Mouse (Mus musculus) heart, adult 2 months (tissue): ENCODE measurements around the gene Cox7b. TPM values are rescaled to one million over a fixed set of nuclear protein-coding genes. Genes with fewer than 3 reads are reported as not detected.
"Not testable (repeated sequence)": the region's sequence is repeated elsewhere in the genome, so short reads cannot be mapped to it uniquely, and the experiment has no call there.

Experiments
- DNase-seq, 2 experiments: peaks; one replicate each; pipeline ENCODE4 v3.0.0; 2021
- H3K27ac ChIP-seq: fragments of 200-600 bp; 2 replicates; pipeline ENCODE4 v1.8.1; 2022
- H3K27me3 ChIP-seq: fragments of 200-500 bp; 2 replicates; pipeline ENCODE4 v1.6.1; 2012; ENCODE audit warnings: mild to moderate bottlenecking, low read length, inconsistent platforms, mixed read lengths; ENCODE audit not compliant: control insufficient read depth, insufficient read depth
- H3K36me3 ChIP-seq: fragments of 200-500 bp; 2 replicates; pipeline ENCODE4 v1.6.1; 2012; ENCODE audit warnings: low read length, inconsistent platforms; ENCODE audit not compliant: control insufficient read depth, insufficient read depth
- H3K4me1 ChIP-seq: fragments of 200-500 bp; 2 replicates; pipeline ENCODE4 v1.6.1; 2011; ENCODE audit warnings: low read length; ENCODE audit not compliant: control insufficient read depth, insufficient read depth
- H3K4me3 ChIP-seq: fragments of 200-600 bp; 2 replicates; pipeline ENCODE4 v1.8.1; 2022
- H3K79me2 ChIP-seq: fragments of 200-500 bp; replicated peaks from 2 replicates; pipeline ENCODE4 v1.6.1; 2012; ENCODE audit warnings: mild to moderate bottlenecking, inconsistent platforms, low read length, moderate library complexity, mixed read lengths; ENCODE audit not compliant: control insufficient read depth, insufficient read depth
- H3K9ac ChIP-seq: fragments of 200-500 bp; 2 replicates; pipeline ENCODE4 v1.6.1; 2012; ENCODE audit warnings: low read depth, mild to moderate bottlenecking, control low read depth, inconsistent platforms, low read length, mixed read lengths
- CTCF ChIP-seq: fragments of 200-600 bp; IDR thresholded peaks from 2 replicates; pipeline ENCODE4 v1.8.1; 2022; ENCODE audit warnings: antibody characterized with exemption, mild to moderate bottlenecking, moderate library complexity
- EP300 ChIP-seq: fragments of 200-500 bp; IDR thresholded peaks from 2 replicates; pipeline ENCODE4 v1.6.1; 2011; ENCODE audit warnings: low read depth, low read length, control low read depth; ENCODE audit not compliant: insufficient read depth
- POLR2A ChIP-seq: fragments of 200-500 bp; IDR thresholded peaks from 2 replicates; pipeline ENCODE4 v1.6.1; 2011; ENCODE audit warnings: mild to moderate bottlenecking, low read depth, low read length, control low read depth; ENCODE audit not compliant: insufficient read depth
- WGBS: fragments of 180-500 bp; shearing (Covaris S2); methylation state at CpG from one replicate; pipeline ENCODE4 v1.1.7; 2018; 5-methylcytosine and 5-hydroxymethylcytosine counted together
- intact Hi-C: fragments of 180-260 bp; cut with DNase I; formaldehyde crosslinking; loops from one replicate; pipeline ENCODE4 v1.15.1; 2025
- polyA plus RNA-seq: library from polyadenylated mRNA; depleted of rRNA; stranded (reverse); fragments of >200 nt; gene quantifications from 2 replicates; pipeline ENCODE4 v1.2.3, GENCODE M21; 2012
- total RNA-seq, 2 experiments: library from RNA; stranded (reverse); gene quantifications; 2 replicates each; pipeline ENCODE4 v1.2.3; 2021

Gene Cox7b
- total and polyA plus RNA-seq, 3 experiments, result 885 to 1,777 (median 1,564) TPM

DNA sequence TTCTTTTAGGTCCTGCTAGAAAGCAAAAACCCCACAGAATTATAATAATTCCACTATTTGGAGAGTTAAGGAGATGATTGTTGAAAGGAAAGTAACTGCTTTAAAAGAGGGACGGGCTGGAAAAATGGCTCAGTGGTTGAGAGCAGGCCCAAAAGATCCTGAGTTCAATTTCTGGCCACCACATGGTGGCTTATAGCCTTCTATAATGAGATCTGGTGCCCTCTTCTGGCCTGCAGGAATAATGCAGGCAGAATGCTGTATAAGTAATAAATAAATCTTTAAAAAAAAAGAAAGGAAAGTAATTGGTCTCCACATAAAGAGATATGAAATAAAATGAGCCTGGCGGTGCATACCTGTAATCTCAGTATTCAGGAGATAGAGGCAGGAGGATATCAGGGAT, 2.3 kb upstream of the Cox7b start:
- no peak overlapping the region for H3K4me3 ChIP-seq
- intact Hi-C loops, result loop anchor here (5.0 kb wide), 2 partner anchors 86 to 146 kb away; partner anchors contain the start of gene Atrx
- peak; percentile 36 to 45 for DNase-seq
- no peaks in the 10 kb centered on the region for H3K4me1 ChIP-seq
- H3K36me3 ChIP-seq, result no peaks in the 10 kb centered on the region
- no peak for TF ChIP-seq EP300
- no peak for TF ChIP-seq POLR2A
- TF ChIP-seq CTCF, result peak; percentile 93
- no peak overlapping the region for H3K9ac ChIP-seq
- H3K27me3 ChIP-seq, result no peaks in the 10 kb centered on the region
- WGBS, result 16% methylated on average over 2 of the region's 2 CpGs
- no peaks in the 10 kb centered on the region for H3K79me2 ChIP-seq
- H3K27ac ChIP-seq, result no peak overlapping the region

DNA sequence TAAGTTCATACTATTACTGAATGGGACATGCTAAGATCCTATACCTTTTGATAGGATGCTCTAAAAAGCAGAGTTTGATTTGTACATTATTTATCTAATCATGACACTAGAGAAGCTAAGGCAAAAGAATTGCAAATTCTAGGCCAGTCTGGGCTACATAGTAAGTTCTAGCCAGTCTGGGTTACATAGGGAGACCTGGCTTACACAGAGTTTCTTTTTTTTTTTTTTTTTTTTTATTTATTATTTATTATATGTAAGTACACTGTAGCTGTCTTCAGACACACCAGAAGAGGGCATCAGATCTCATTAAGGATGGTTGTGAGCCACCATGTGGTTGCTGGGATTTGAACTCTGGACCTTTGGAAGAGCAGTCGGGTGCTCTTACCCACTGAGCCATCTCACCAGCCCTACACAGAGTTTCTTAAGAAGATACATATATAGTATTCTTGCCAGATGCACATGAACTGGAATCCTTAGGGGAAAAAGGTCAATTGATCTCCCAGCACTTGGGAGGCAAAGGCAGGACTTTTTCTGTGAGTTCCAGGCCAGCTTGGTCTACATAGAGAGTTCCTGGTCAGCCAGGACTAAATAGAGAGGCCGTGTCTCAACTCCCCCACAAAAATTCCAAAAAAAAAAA, 641 bp upstream of the Cox7b start:
- WGBS, result 55% methylated on average over 2 of the region's 2 CpGs
- DNase-seq, result not testable (repeated sequence)
- peak overlapping the region; percentile 63; the same call in 1 of the 2 replicates for H3K4me3 ChIP-seq

DNA sequence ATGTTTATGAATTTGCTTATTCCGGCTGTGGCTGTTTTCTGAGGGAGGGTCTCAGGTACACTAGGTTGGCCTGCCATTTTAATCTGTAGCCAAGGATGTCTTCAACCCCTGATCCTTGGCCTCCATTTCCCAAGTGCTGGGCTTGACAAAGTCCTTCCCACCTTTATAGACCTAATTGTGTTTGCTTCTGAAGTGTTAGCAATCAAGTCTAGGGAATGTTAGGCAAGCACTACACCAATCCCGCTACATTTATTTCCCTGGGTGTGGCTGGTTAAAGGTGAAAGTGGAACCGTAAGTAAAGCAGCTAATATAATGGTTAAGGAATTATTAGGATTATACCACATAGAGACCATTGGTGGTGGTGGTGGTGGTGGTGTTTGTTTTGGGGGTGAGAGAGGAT, 1.6 kb downstream of the Cox7b start:
- Histone ChIP-seq H3K27ac (peak overlapping the region; percentile 85; the same call in 1 of the 2 replicates), H3K9ac (peak overlapping the region; percentile 42; the same call in 1 of the 2 replicates), H3K27me3 (no peaks in the 10 kb centered on the region), H3K4me1 (no peaks in the 10 kb centered on the region; the same call in 1 of the 2 replicates), H3K79me2 (no peaks in the 10 kb centered on the region), H3K4me3 (peak overlapping the region; percentile 63), H3K36me3 (peaks cover 7% of the 10 kb centered on the region)
- WGBS, result 61% methylated on average over 3 of the region's 3 CpGs
- TF ChIP-seq POLR2A, result no peak
- TF ChIP-seq CTCF, result no peak
- TF ChIP-seq EP300, result no peak
- DNase-seq, result no peak
- intact Hi-C loops, result no loop called here

More for the DNA sequence above, 641 bp upstream of the Cox7b start:
- not testable (repeated sequence) for H3K79me2 ChIP-seq, H3K36me3 ChIP-seq, H3K9ac ChIP-seq, H3K27me3 ChIP-seq, H3K4me1 ChIP-seq
- intact Hi-C loops, result loop anchor here (5.0 kb wide), 2 partner anchors 88 to 148 kb away; partner anchors contain the start of gene Atrx
- peak overlapping the region; percentile 85 for H3K27ac ChIP-seq

DNA sequence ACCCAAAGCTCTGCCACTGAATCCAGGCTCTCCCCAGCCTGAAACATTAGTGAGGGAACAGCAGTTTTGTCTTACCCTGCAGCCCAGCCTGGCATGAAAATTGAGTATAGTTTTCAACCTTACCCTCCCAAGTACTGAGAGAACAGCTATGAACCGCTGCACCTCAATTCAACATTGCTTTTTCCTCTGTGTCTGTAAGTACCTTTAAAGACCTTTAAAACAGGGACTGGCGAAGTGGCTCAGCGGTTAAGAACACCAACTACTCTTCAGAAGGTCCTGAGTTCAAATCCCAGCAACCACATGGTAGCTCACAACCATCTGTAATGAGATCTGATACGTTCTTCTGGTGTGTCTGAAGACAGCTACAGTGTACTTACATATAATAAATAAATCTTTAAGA, 2.0 kb downstream of the Cox7b start:
- DNase-seq, result no peak
- Histone ChIP-seq H3K27me3 (no peaks in the 10 kb centered on the region), H3K36me3 (peaks cover 7% of the 10 kb centered on the region), H3K4me1 (no peaks in the 10 kb centered on the region; the same call in 1 of the 2 replicates), H3K4me3 (peak overlapping the region; percentile 63), H3K79me2 (no peaks in the 10 kb centered on the region), H3K9ac (no peak overlapping the region), H3K27ac (no peak overlapping the region)
- WGBS, result 75% methylated on average over 4 of the region's 4 CpGs
- TF ChIP-seq CTCF (no peak), POLR2A (no peak), EP300 (no peak)
- intact Hi-C loops, result no loop called here

DNA sequence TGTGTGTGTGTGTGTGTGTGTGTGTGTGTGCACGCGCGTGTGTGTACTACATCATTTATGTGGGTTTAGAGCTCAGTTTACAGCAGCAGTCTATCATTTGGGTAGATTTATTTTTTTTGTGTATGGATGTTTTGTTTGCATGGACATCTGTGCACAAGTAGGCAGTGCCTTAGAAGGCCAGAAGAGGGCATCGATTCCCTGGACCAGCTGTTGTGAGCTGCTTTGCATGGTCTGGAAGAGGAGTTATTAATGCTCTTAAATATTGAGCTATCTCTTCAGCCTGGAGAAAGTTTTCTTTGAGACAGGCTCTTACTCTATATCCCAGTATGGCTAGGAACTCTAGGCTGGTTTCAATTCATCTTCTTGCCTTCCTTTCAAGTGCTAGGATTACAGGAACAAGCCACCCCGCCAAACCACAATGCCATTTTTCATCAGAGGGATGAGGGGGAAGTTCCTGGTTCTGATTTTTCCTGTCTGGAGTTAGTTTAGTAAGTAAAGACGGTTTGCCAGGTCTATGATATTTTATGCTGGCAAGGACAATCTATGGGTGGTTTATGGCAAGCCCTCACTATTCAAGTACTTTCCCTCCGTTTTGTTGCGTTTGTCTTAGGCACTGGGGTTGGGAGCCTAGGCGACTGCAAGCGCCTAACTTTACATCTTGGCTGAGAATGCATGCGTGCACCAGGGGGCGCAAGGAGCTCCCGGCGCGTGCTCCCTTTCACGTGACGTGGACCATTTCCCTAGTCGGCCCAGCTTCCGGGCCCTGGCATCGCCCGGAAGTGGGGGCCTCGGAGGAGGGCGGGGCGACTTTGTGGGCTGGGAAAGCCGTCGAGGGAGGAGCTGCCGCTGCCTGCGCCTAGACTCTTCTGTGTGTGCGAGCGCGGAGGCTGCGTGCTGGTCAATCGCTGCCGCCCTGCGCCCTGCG, 11.2 kb downstream of the Cox7b start, which contains the start of gene Atp7a:
Gene Atp7a (plus strand): TSS at position 859 of the 925 bp plus-strand sequence.
- H3K4me3 ChIP-seq, result peak within 1 kb of the TSS; percentile 64
- H3K36me3 ChIP-seq, result no peaks in the 10 kb centered on the region
- peak; percentile 71 for TF ChIP-seq CTCF
- peak; percentile 93 for TF ChIP-seq POLR2A
- TF ChIP-seq EP300, result peak; percentile 34; the same call in 1 of the 2 replicates
- intact Hi-C loops, result loop anchor here (1.0 to 5.0 kb wide), 4 partner anchors 61 to 161 kb away; partner anchors contain the start of gene Pgk1
- no peaks in the 10 kb centered on the region for H3K27me3 ChIP-seq
- H3K9ac ChIP-seq, result peak within 1 kb of the TSS; percentile 76
- DNase-seq, result peak; percentile 89 to 94
- no peaks in the 10 kb centered on the region for H3K79me2 ChIP-seq
- WGBS, result 13% methylated on average over 36 of the region's 36 CpGs
- no peaks in the 10 kb centered on the region for H3K4me1 ChIP-seq
- peak within 1 kb of the TSS; percentile 89 for H3K27ac ChIP-seq
